Mouse (Mus musculus) liver, embryonic 14.5 days (tissue): ENCODE data around the gene Gmnn. TPM values are rescaled to one million over a fixed set of nuclear protein-coding genes. Genes with fewer than 3 reads are reported as not detected.
A peak's percentile ranks its signal among the peaks of the same experiment; 100 is the strongest.

Experiments
- ATAC-seq: fragments of 200-750 bp; cut with Nextera tagmentation; 2 replicates; pipeline ENCODE4 v1.8.0; 2017; ENCODE audit warnings: moderate number of reproducible peaks, mild to moderate bottlenecking, moderate library complexity; ENCODE audit not compliant: insufficient read depth
- DNase-seq, 3 experiments: peaks; one replicate each; pipeline ENCODE4 v3.0.0-alpha.2; 2012 to 2013; ENCODE audit warnings: low read depth in 3 of 3, low spot score in 3 of 3
- H3K27ac ChIP-seq: fragments of 300-500 bp; sonication (generic); 2 replicates; pipeline ENCODE4 v1.5.1; 2014; ENCODE audit warnings: moderate library complexity, mild to moderate bottlenecking, control low read depth, inconsistent platforms
- H3K27me3 ChIP-seq: fragments of 300-500 bp; sonication (generic); 2 replicates; pipeline ENCODE4 v1.6.1; 2014; ENCODE audit warnings: mild to moderate bottlenecking, low read length, moderate library complexity; ENCODE audit not compliant: control insufficient read depth, insufficient read depth
- H3K36me3 ChIP-seq: fragments of 300-500 bp; sonication (generic); replicated peaks from 2 replicates; pipeline ENCODE4 v1.6.1; 2014; ENCODE audit warnings: low read depth; ENCODE audit not compliant: control insufficient read depth, insufficient read depth
- H3K4me1 ChIP-seq, 2 experiments: fragments of 200-500 bp in 1 of 2; fragments of 300-500 bp in 1 of 2; sonication (generic) in 1 of 2; replicated peaks; 2 replicates each; pipeline ENCODE4 v1.6.1; 2012 to 2014; ENCODE audit warnings: antibody characterized with exemption in 1 of 2, inconsistent platforms in 1 of 2, low read length in 1 of 2; ENCODE audit not compliant: control insufficient read depth in 2 of 2, insufficient read depth in 2 of 2
- H3K4me2 ChIP-seq: fragments of 300-500 bp; sonication (generic); 2 replicates; pipeline ENCODE4 v1.6.1; 2014; ENCODE audit warnings: low read depth, mild to moderate bottlenecking, control low read depth, moderate library complexity
- H3K4me3 ChIP-seq, 2 experiments: fragments of 200-500 bp in 1 of 2; fragments of 300-500 bp in 1 of 2; sonication (generic) in 1 of 2; 2 replicates each; pipeline ENCODE4 v1.5.1; 2012 to 2014; ENCODE audit warnings: low read depth in 2 of 2, low read length in 2 of 2, mild to moderate bottlenecking in 2 of 2, control low read depth in 1 of 2, inconsistent platforms in 1 of 2, moderate library complexity in 1 of 2; ENCODE audit not compliant: insufficient read depth in 1 of 2
- H3K9ac ChIP-seq: fragments of 300-500 bp; sonication (generic); replicated peaks from 2 replicates; pipeline ENCODE4 v1.6.1; 2014; ENCODE audit warnings: mild to moderate bottlenecking, control low read depth, moderate library complexity
- H3K9me3 ChIP-seq: fragments of 300-500 bp; sonication (generic); 2 replicates; pipeline ENCODE4 v1.6.1; 2016; ENCODE audit warnings: low read length, mixed read lengths; ENCODE audit not compliant: control insufficient read depth
- CTCF ChIP-seq: IDR thresholded peaks from 2 replicates; pipeline ENCODE4 v1.5.1; 2016; ENCODE audit warnings: antibody characterized with exemption, low read depth, control low read depth
- EP300 ChIP-seq: IDR thresholded peaks from 2 replicates; pipeline ENCODE4 v1.6.1; 2016; ENCODE audit warnings: antibody characterized with exemption, low read depth
- WGBS: fragments of 180-500 bp; shearing (Covaris S2); extraction: QIAGEN DNeasy Blood & Tissue Kit; methylation state at CpG from one replicate; pipeline ENCODE4 v1.1.7; 2014; ENCODE audit not compliant: insufficient replicate concordance; 5-methylcytosine and 5-hydroxymethylcytosine counted together
- polyA plus RNA-seq, 2 experiments: library from polyadenylated mRNA; depleted of rRNA in 1 of 2; stranded (reverse) in 1 of 2; unstranded in 1 of 2; fragments of >200 nt; fragmentation: Nextera tagmentation in 1 of 2; extraction: Ambion mirVana in 1 of 2; gene quantifications; 2 replicates each; pipeline versions ENCODE4 v1.2.1 to v1.2.3; 2012 to 2014

Gene Gmnn
- polyA plus RNA-seq (2012; rRNA removed) (32.1 and 65.7 TPM in 2 replicates), polyA plus RNA-seq (2014; fragmentation: Nextera tagmentation; extraction: Ambion mirVana) (149 and 153 TPM in 2 replicates)

- WGBS = under 1% methylated on average over 79 of the region's 79 CpGs
- H3K36me3 ChIP-seq = peaks cover 33% of the 10 kb centered on the region
- DNase-seq (peak; percentile 89 to 90 (median 90)), ATAC-seq (peak; percentile 97)
- H3K4me2 ChIP-seq = peak within 1 kb of the TSS; percentile 94
- no peaks in the 10 kb centered on the region for H3K27me3 ChIP-seq
- no peaks in the 10 kb centered on the region for H3K9me3 ChIP-seq
- 0 out of 2 replicates have a peak, but pooled peaks have one; percentile 23 for TF ChIP-seq EP300
- TF ChIP-seq CTCF = 0 out of 2 replicates have a peak, but pooled peaks have one; percentile 13
- H3K27ac ChIP-seq = peak within 1 kb of the TSS; percentile 97
- peak within 1 kb of the TSS; percentile 98 to 99 for H3K4me3 ChIP-seq
- peaks cover 14 to 20% of the 10 kb centered on the region in 2 experiments for H3K4me1 ChIP-seq
- peak within 1 kb of the TSS; percentile 100 for H3K9ac ChIP-seq
Observed at GRCm38 (mm10) chr13:24761403-24762227, at the start of gene Gmnn. TSS of gene Gmnn (minus strand) at chr13:24761923.

GRCm38 (mm10) chr13:24806079-24806478, 44.4 kb upstream of the Gmnn start:
- Histone ChIP-seq H3K4me1 (peaks cover 6 to 9% of the 10 kb centered on the region in 2 experiments), H3K4me2 (no peak overlapping the region), H3K27me3 (no peaks in the 10 kb centered on the region), H3K9me3 (no peaks in the 10 kb centered on the region), H3K9ac (no peak overlapping the region), H3K36me3 (peaks cover 67% of the 10 kb centered on the region), H3K4me3 (no peak overlapping the region), H3K27ac (no peak overlapping the region)
- TF ChIP-seq CTCF (no peak), EP300 (no peak)
- ATAC-seq (no peak), DNase-seq (no peak)

GRCm38 (mm10) chr13:24803196-24803595, 41.5 kb upstream of the Gmnn start:
- TF ChIP-seq EP300 (no peak), CTCF (no peak)
- Histone ChIP-seq H3K9ac (peak overlapping the region; percentile 100), H3K27me3 (no peaks in the 10 kb centered on the region), H3K4me3 (peak overlapping the region; percentile 81 to 95), H3K4me2 (peak overlapping the region; percentile 99), H3K4me1 (peaks cover 13 to 14% of the 10 kb centered on the region in 2 experiments), H3K27ac (peak overlapping the region; percentile 94), H3K9me3 (no peaks in the 10 kb centered on the region), H3K36me3 (peaks cover 41% of the 10 kb centered on the region)
- no peak for DNase-seq
- no peak for ATAC-seq
- 11% methylated on average over 2 of the region's 2 CpGs for whole genome bisulfite sequencing

- ATAC-seq (no peak), DNase-seq (peak; percentile 52 to 57 (median 54))
- under 1% methylated on average over 26 of the region's 26 CpGs for WGBS
- Histone ChIP-seq H3K27ac (peak overlapping the region; percentile 94), H3K27me3 (no peaks in the 10 kb centered on the region), H3K4me2 (peak overlapping the region; percentile 99), H3K9me3 (no peaks in the 10 kb centered on the region), H3K4me3 (peak overlapping the region; percentile 81 to 95), H3K9ac (peak overlapping the region; percentile 100), H3K36me3 (peaks cover 31% of the 10 kb centered on the region), H3K4me1 (peaks cover 13 to 14% of the 10 kb centered on the region in 2 experiments)
- TF ChIP-seq CTCF (no peak), EP300 (no peak)
Observed at GRCm38 (mm10) chr13:24802131-24802691, 40.5 kb upstream of the Gmnn start.
